Mouse (Mus musculus) brain, embryonic 14.5 days (tissue): ENCODE results near the gene Gramd4.

Source experiments
- CTCF ChIP-seq: fragments of 200-500 bp; IDR thresholded peaks from 2 replicates; pipeline ENCODE4 v1.5.1; 2012; ENCODE audit warnings: inconsistent platforms, mild to moderate bottlenecking, moderate library complexity, borderline replicate concordance; ENCODE audit not compliant: insufficient read depth, insufficient read length; ENCODE audit errors: extremely low read depth
- POLR2A ChIP-seq: fragments of 200-500 bp; IDR thresholded peaks from 2 replicates; pipeline ENCODE4 v1.6.1; 2012; ENCODE audit warnings: mild to moderate bottlenecking, inconsistent platforms, borderline replicate concordance; ENCODE audit not compliant: poor library complexity, insufficient read depth, insufficient read length, severe bottlenecking; ENCODE audit errors: extremely low read depth

DNA sequence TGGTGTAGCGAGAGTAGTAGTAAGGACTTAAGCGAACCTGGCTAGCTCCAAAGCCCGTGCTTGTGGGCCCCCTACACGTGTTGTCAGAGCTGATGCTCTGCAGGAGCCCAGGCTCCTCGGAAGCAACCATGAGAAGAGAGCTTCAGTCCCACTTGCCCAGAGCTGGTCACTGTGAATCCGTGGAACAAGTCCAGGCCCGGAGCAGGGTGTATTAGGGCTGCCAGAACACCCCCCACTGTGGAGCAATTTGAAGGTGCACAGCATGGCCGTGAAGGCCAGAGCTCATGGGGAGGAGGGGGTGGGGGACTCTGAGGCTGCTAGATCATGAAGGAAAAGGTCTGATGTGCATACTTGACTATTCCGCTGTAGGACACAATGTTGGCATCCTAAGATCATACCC is 44.1 kb downstream of the Gramd4 start:
- TF ChIP-seq CTCF (no peak), POLR2A (no peak)
